Mouse (Mus musculus) kidney, postnatal 0 days (tissue): Measurements from ENCODE around the gene Tardbp. TPM values are rescaled to one million over a fixed set of nuclear protein-coding genes. Genes with fewer than 3 reads are reported as not detected.
A peak's percentile ranks its signal among the peaks of the same experiment; 100 is the strongest.

Source experiments
- ATAC-seq: fragments of 200-750 bp; cut with Nextera tagmentation; replicated peaks from 2 replicates; pipeline ENCODE4 v1.8.0; 2017; ENCODE audit warnings: low read depth, moderate number of reproducible peaks, moderate TSS enrichment, moderate library complexity; ENCODE audit not compliant: low FRiP score
- DNase-seq: peaks from one replicate; pipeline ENCODE4 v3.0.0-alpha.2; 2016; ENCODE audit warnings: low spot score
- H3K27ac ChIP-seq: fragments of 300-500 bp; sonication (generic); 2 replicates; pipeline ENCODE4 v1.5.1; 2014; ENCODE audit warnings: mild to moderate bottlenecking
- H3K27me3 ChIP-seq: fragments of 300-500 bp; sonication (generic); 2 replicates; pipeline ENCODE4 v1.6.1; 2014; ENCODE audit warnings: low read length, mixed read lengths; ENCODE audit not compliant: insufficient read depth
- H3K36me3 ChIP-seq: fragments of 300-500 bp; sonication (generic); 2 replicates; pipeline ENCODE4 v1.6.1; 2014; ENCODE audit warnings: low read length, mixed read lengths; ENCODE audit not compliant: insufficient read depth
- H3K4me1 ChIP-seq: fragments of 300-500 bp; sonication (generic); replicated peaks from 2 replicates; pipeline ENCODE4 v1.6.1; 2014; ENCODE audit warnings: antibody characterized with exemption, low read length, mixed read lengths; ENCODE audit not compliant: insufficient read depth
- H3K4me2 ChIP-seq: fragments of 300-500 bp; sonication (generic); 2 replicates; pipeline ENCODE4 v1.6.1; 2014; ENCODE audit warnings: mild to moderate bottlenecking, low read length, moderate library complexity, mixed read lengths
- H3K4me3 ChIP-seq: fragments of 300-500 bp; sonication (generic); replicated peaks from 2 replicates; pipeline ENCODE4 v1.5.1; 2014; ENCODE audit warnings: low read depth, low read length
- H3K9ac ChIP-seq: fragments of 300-500 bp; sonication (generic); 2 replicates; pipeline ENCODE4 v1.6.1; 2014; ENCODE audit warnings: low read depth, low read length
- H3K9me3 ChIP-seq: fragments of 300-500 bp; sonication (generic); replicated peaks from 2 replicates; pipeline ENCODE4 v1.6.1; 2016; ENCODE audit warnings: low read length, inconsistent platforms, mixed read lengths
- CTCF ChIP-seq: IDR thresholded peaks from 2 replicates; pipeline ENCODE4 v1.5.1; 2016; ENCODE audit warnings: antibody characterized with exemption, low read depth, mild to moderate bottlenecking, moderate library complexity
- WGBS: fragments of 180-500 bp; shearing (Covaris S2); extraction: QIAGEN DNeasy Blood & Tissue Kit; methylation state at CpG from one replicate; pipeline ENCODE4 v1.1.7; 2014; 5-methylcytosine and 5-hydroxymethylcytosine counted together
- polyA plus RNA-seq: library from polyadenylated mRNA; unstranded; fragments of >200 nt; fragmentation: Nextera tagmentation; extraction: Ambion mirVana; gene quantifications from 2 replicates; pipeline ENCODE4 v1.2.1, GENCODE M21; 2015

Tardbp gene
- polyA plus RNA-seq, 1 experiment from 2014 or later = 241 TPM

- no peak for DNase-seq
- Histone ChIP-seq H3K9ac (no peak overlapping the region), H3K4me1 (no peaks in the 10 kb centered on the region; the same call in 1 of the 2 replicates), H3K27me3 (no peaks in the 10 kb centered on the region), H3K4me3 (no peak overlapping the region), H3K4me2 (no peak overlapping the region), H3K36me3 (no peaks in the 10 kb centered on the region), H3K9me3 (no peaks in the 10 kb centered on the region), H3K27ac (no peak overlapping the region)
- WGBS = 61% methylated on average over 7 of the region's 7 CpGs
- no peak for TF ChIP-seq CTCF
- no peak for ATAC-seq
Measured at GRCm38 (mm10) chr4:148663326-148663725, 36.5 kb upstream of the Tardbp start.

- no peak; the same call in 1 of the 2 replicates for ATAC-seq
Measured at GRCm38 (mm10) chr4:148662168-148662965, 35.5 kb upstream of the Tardbp start.

GRCm38 (mm10) chr4:148660174-148660573 is 33.4 kb upstream of the Tardbp start:
- peak; percentile 58; the same call in 1 of the 2 replicates for ATAC-seq
- H3K4me1 ChIP-seq = no peaks in the 10 kb centered on the region; the same call in 1 of the 2 replicates
- H3K4me3 ChIP-seq = no peak overlapping the region
- H3K9me3 ChIP-seq = no peaks in the 10 kb centered on the region
- peak; percentile 70 for DNase-seq
- no peak overlapping the region for H3K9ac ChIP-seq
- H3K27ac ChIP-seq = no peak overlapping the region
- 11% methylated on average over 3 of the region's 3 CpGs for WGBS
- TF ChIP-seq CTCF = no peak
- H3K27me3 ChIP-seq = no peaks in the 10 kb centered on the region
- no peak overlapping the region for H3K4me2 ChIP-seq
- no peaks in the 10 kb centered on the region for H3K36me3 ChIP-seq

More at GRCm38 (mm10) chr4:148662168-148662965, 35.5 kb upstream of the Tardbp start:
- H3K9me3 ChIP-seq = no peaks in the 10 kb centered on the region
- H3K4me2 ChIP-seq = peak overlapping the region; percentile 38; the same call in 1 of the 2 replicates
- no peak overlapping the region for H3K9ac ChIP-seq
- H3K36me3 ChIP-seq = no peaks in the 10 kb centered on the region
- WGBS = 27% methylated on average over 21 of the region's 21 CpGs
- no peak overlapping the region for H3K27ac ChIP-seq
- H3K27me3 ChIP-seq = no peaks in the 10 kb centered on the region
- peak; percentile 86 for TF ChIP-seq CTCF
- DNase-seq = peak; percentile 79
- no peak overlapping the region for H3K4me3 ChIP-seq
- H3K4me1 ChIP-seq = no peaks in the 10 kb centered on the region; the same call in 1 of the 2 replicates

GRCm38 (mm10) chr4:148657776-148658175 is 31.0 kb upstream of the Tardbp start:
- no peaks in the 10 kb centered on the region for H3K27me3 ChIP-seq
- 85% methylated on average over 13 of the region's 13 CpGs for WGBS
- H3K27ac ChIP-seq = no peak overlapping the region
- TF ChIP-seq CTCF = no peak
- H3K4me1 ChIP-seq = no peaks in the 10 kb centered on the region; the same call in 1 of the 2 replicates
- no peaks in the 10 kb centered on the region for H3K36me3 ChIP-seq
- H3K9me3 ChIP-seq = no peaks in the 10 kb centered on the region
- no peak for ATAC-seq
- H3K4me2 ChIP-seq = no peak overlapping the region
- no peak overlapping the region for H3K4me3 ChIP-seq
- DNase-seq = no peak
- H3K9ac ChIP-seq = no peak overlapping the region

GRCm38 (mm10) chr4:148656691-148657258 is 30.0 kb upstream of the Tardbp start:
- H3K9ac ChIP-seq = no peak overlapping the region
- H3K9me3 ChIP-seq = no peaks in the 10 kb centered on the region
- no peak overlapping the region for H3K27ac ChIP-seq
- H3K27me3 ChIP-seq = no peaks in the 10 kb centered on the region
- DNase-seq (no peak), ATAC-seq (no peak)
- no peak overlapping the region for H3K4me2 ChIP-seq
- no peak overlapping the region for H3K4me3 ChIP-seq
- WGBS = 34% methylated on average over 15 of the region's 15 CpGs
- TF ChIP-seq CTCF = no peak
- no peaks in the 10 kb centered on the region for H3K36me3 ChIP-seq
- H3K4me1 ChIP-seq = no peaks in the 10 kb centered on the region

- TF ChIP-seq CTCF = peak; percentile 66
- Histone ChIP-seq H3K4me3 (no peak overlapping the region), H3K9ac (no peak overlapping the region), H3K36me3 (no peaks in the 10 kb centered on the region), H3K4me1 (no peaks in the 10 kb centered on the region), H3K4me2 (no peak overlapping the region), H3K27ac (no peak overlapping the region), H3K27me3 (no peaks in the 10 kb centered on the region), H3K9me3 (no peaks in the 10 kb centered on the region)
- ATAC-seq (no peak; the same call in 1 of the 2 replicates), DNase-seq (peak; percentile 54)
- WGBS = 89% methylated on average over 18 of the region's 18 CpGs
Measured at GRCm38 (mm10) chr4:148654701-148655398, 28.0 kb upstream of the Tardbp start.
